Mouse (Mus musculus) urinary bladder, postnatal 25 days (tissue): Measurements from ENCODE around the gene Best1.

Experiments
- DNase-seq: peaks from one replicate; pipeline ENCODE4 v3.0.0; 2022; ENCODE audit warnings: low spot score

The Best1 gene

GRCm38 (mm10) chr19:10001206-10001969 lies at the start of gene Best1, which contains the start of gene Rab3il1:
Gene Best1 (minus strand): TSS chr19:10001633.
Gene Rab3il1 (plus strand): TSS chr19:10001669.
- DNase-seq, result no peak

GRCm38 (mm10) chr19:10050438-10050837 lies 49.0 kb upstream of the Best1 start:
- DNase-seq, result no peak

DNA sequence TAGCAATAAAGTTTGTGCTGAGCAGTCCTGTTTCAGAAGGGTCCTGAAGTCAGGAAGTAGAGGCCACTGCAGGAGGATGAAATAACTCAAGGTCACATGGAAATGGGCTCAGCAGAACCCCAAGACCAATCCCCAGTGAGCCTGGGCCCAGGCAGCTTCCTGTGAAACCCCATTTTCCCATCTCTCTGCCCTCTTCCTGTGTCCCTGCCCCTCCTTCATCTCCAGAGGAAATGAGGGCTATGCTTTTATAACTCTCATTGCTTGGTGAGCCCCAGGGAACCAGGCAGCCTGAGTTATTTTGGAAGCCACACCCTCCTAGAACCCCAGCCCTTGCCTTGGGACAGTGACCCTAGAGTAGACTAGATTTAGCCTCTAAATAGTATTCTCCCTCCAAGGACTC lies 48.1 kb upstream of the Best1 start:
- no peak for DNase-seq

GRCm38 (mm10) chr19:10046983-10047382 lies 45.5 kb upstream of the Best1 start:
- no peak for DNase-seq

- DNase-seq, result no peak
Measured at GRCm38 (mm10) chr19:10046346-10046745, 44.9 kb upstream of the Best1 start.

- no peak for DNase-seq
Measured at GRCm38 (mm10) chr19:10045707-10046106, 44.3 kb upstream of the Best1 start.

GRCm38 (mm10) chr19:10043643-10044042 lies 42.2 kb upstream of the Best1 start:
- no peak for DNase-seq

DNA sequence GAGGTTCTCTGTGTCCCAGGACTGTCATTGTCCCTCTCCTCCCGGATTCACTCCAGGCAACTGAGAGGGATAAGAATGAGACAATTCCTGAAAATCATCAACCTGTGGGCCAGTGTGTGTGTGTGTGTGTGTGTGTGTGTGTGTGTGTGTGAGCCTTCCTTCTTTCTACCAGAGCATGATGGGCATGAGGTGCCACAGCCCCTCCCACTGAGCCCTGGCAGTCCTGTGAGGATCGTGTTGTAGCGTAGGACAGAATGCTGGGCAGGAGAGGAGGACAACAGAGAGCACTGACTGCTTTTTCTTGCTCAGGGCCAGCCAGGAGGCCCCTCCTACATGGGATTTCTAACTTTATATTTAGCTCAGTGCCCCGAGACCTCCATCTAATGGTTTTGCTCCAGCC lies 41.4 kb upstream of the Best1 start:
- DNase-seq, result no peak

DNA sequence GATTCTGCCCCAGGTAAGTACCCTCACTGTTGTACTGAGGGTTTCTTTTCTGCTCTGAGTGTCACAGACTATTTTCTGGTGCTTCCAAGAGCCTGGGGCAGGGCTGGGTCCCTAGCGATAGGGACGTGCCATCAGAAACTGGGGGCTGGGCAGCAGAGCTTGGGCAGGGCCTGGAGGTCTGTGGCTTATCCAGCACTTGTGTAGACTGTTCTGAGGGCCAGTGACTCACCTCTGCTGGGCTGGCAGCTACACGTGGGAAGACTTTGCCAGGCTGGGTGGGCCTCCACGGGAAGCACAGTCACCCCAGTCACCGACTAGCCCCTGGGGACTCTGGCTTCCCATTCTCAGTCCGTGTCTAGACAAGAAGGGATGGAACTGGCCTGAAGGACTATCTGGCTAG lies 40.8 kb upstream of the Best1 start:
- no peak for DNase-seq

GRCm38 (mm10) chr19:10041388-10042148 lies 40.1 kb upstream of the Best1 start, which contains the start of gene Fads3:
Gene Fads3 (plus strand): TSS chr19:10041569.
- peak; percentile 78 for DNase-seq

GRCm38 (mm10) chr19:10040866-10041387 lies 39.5 kb upstream of the Best1 start:
- DNase-seq, result no peak

DNA sequence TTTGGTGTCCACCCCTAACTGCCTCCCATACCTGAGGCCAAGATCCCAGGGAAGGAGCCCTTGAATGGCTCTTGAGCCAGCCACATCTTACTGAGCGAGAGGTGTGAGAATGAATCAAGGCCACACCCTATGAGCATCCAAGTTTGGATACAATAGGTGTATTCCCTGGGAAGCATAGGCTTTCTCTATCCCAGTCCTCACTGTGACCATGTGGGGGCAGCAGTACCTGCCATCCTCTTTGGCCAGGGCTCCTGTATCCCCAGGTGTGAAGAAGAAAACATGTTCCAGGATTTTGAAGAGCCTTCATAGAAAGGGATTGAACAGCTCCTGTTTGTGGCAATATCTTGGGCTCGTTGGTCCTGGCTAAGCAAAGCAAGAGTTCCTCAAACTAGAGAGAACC lies 38.2 kb upstream of the Best1 start:
- DNase-seq, result no peak

- no peak for DNase-seq
Measured at GRCm38 (mm10) chr19:10038910-10039309, 37.5 kb upstream of the Best1 start.

DNA sequence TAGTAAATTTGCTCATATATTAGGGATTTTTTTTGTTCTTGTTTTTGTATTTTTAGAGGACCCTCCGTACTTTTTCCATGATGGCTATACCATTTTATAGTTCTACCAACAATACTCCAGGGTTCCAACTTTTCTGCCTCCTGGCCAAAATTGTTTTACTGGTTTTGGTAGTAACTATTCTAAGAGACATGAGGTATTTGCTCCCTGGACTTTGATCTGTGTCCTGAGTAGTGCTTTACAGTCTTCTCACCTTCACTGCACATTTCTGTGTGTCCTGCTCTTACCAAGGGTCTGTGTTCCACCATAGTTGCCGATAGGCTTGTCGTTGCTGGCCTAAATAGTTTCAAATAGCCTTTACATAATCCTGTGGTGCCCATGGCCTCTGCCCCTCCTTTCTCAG lies 36.9 kb upstream of the Best1 start:
- DNase-seq, result no peak

- no peak for DNase-seq
Measured at GRCm38 (mm10) chr19:10037534-10037933, 36.1 kb upstream of the Best1 start.

GRCm38 (mm10) chr19:10034785-10035447 lies 33.5 kb upstream of the Best1 start:
- DNase-seq, result peak; percentile 82

DNA sequence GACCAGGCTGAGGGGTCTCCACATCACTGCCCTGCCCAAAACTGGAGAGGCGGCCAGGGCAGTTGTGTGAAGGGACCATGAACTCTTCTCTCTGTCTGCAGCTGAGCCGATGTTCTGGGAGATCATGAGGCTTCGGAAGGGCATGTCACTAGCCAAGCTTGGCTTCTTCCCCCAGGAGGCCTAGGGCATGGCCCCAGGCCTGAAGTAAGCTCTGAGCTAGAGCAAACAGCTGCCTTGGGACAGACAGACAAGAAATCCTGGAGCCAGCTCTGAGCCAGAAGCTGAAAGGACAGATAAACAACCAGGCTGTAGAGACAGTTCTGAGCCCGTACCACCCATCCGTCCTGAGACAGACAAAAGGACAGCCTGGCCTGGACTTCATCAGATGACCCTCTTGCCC lies 32.9 kb upstream of the Best1 start:
- no peak for DNase-seq

GRCm38 (mm10) chr19:10033211-10033973 lies 32.0 kb upstream of the Best1 start:
- DNase-seq, result peak; percentile 41

- DNase-seq, result no peak
Measured at GRCm38 (mm10) chr19:10029746-10030145, 28.3 kb upstream of the Best1 start.

- no peak for DNase-seq
Measured at GRCm38 (mm10) chr19:10025169-10025875, 23.9 kb upstream of the Best1 start.

- DNase-seq, result no peak
Measured at GRCm38 (mm10) chr19:10023304-10023758, 21.9 kb upstream of the Best1 start.
